Mouse (Mus musculus) embryonic fibroblast, embryonic 13.5 days (primary cell): ENCODE results near the gene Cdk14.

Source experiments
- CTCF ChIP-seq: IDR thresholded peaks from 2 replicates; pipeline ENCODE4 v1.5.1; 2011; ENCODE audit warnings: mild to moderate bottlenecking, control low read depth, low read length, moderate library complexity, borderline replicate concordance; ENCODE audit not compliant: insufficient read depth
- POLR2A ChIP-seq: IDR thresholded peaks from 2 replicates; pipeline ENCODE4 v1.6.1; 2011; ENCODE audit warnings: low read depth, mild to moderate bottlenecking, control low read depth, low read length, moderate library complexity

GRCm38 (mm10) chr5:5124645-5125044 is 295.5 kb downstream of the Cdk14 start:
- TF ChIP-seq CTCF, result no peak
- TF ChIP-seq POLR2A, result no peak
